Mouse (Mus musculus) forebrain, embryonic 13.5 days (tissue): ENCODE measurements around the gene Hoxc11. TPM values are rescaled to one million over a fixed set of nuclear protein-coding genes. Genes with fewer than 3 reads are reported as not detected.

Experiments used
- ATAC-seq: fragments of 200-750 bp; cut with Nextera tagmentation; 2 replicates; pipeline ENCODE4 v1.8.0; 2017
- H3K27ac ChIP-seq: fragments of 300-500 bp; sonication (generic); 2 replicates; pipeline ENCODE4 v1.5.1; 2015; ENCODE audit warnings: inconsistent platforms, mild to moderate bottlenecking, moderate library complexity
- H3K27me3 ChIP-seq: fragments of 300-500 bp; sonication (generic); 2 replicates; pipeline ENCODE4 v1.6.1; 2015; ENCODE audit warnings: mild to moderate bottlenecking, inconsistent platforms
- H3K36me3 ChIP-seq: fragments of 300-500 bp; sonication (generic); 2 replicates; pipeline ENCODE4 v1.6.1; 2015; ENCODE audit warnings: mild to moderate bottlenecking, inconsistent platforms; ENCODE audit not compliant: poor library complexity, severe bottlenecking
- H3K4me1 ChIP-seq: fragments of 300-500 bp; sonication (generic); 2 replicates; pipeline ENCODE4 v1.6.1; 2015; ENCODE audit warnings: inconsistent platforms
- H3K4me2 ChIP-seq: fragments of 300-500 bp; sonication (generic); 2 replicates; pipeline ENCODE4 v1.6.1; 2015; ENCODE audit warnings: inconsistent platforms, mild to moderate bottlenecking, moderate library complexity
- H3K4me3 ChIP-seq: fragments of 300-500 bp; sonication (generic); 2 replicates; pipeline ENCODE4 v1.5.1; 2015; ENCODE audit warnings: mild to moderate bottlenecking, inconsistent platforms
- H3K9ac ChIP-seq: fragments of 300-500 bp; sonication (generic); 2 replicates; pipeline ENCODE4 v1.6.1; 2015; ENCODE audit warnings: mild to moderate bottlenecking, inconsistent platforms
- H3K9me3 ChIP-seq: fragments of 300-500 bp; sonication (generic); replicated peaks from 2 replicates; pipeline ENCODE4 v1.6.1; 2016; ENCODE audit warnings: inconsistent platforms
- WGBS: fragments of 180-500 bp; shearing (Covaris S2); methylation state at CpG from one replicate; pipeline ENCODE4 v1.1.7; 2015; 5-methylcytosine and 5-hydroxymethylcytosine counted together
- polyA plus RNA-seq: library from polyadenylated mRNA; unstranded; fragments of >200 nt; fragmentation: Nextera tagmentation; extraction: Ambion mirVana; gene quantifications from 2 replicates; pipeline ENCODE4 v1.2.1, GENCODE M21; 2015

Gene Hoxc11
- polyA plus RNA-seq, 1 experiment from 2014 or later = not detected

GRCm38 (mm10) chr15:102969296-102969695 lies 15.1 kb downstream of the Hoxc11 start:
- no peak overlapping the region for H3K4me2 ChIP-seq
- H3K36me3 ChIP-seq = no peaks in the 10 kb centered on the region
- H3K9ac ChIP-seq = no peak overlapping the region
- WGBS = 30% methylated on average over 1 of the region's 1 CpGs
- no peaks in the 10 kb centered on the region for H3K9me3 ChIP-seq
- no peak overlapping the region for H3K27ac ChIP-seq
- no peak for ATAC-seq
- peaks cover 99% of the 10 kb centered on the region for H3K27me3 ChIP-seq
- H3K4me3 ChIP-seq = no peak overlapping the region
- H3K4me1 ChIP-seq = peaks cover 6% of the 10 kb centered on the region; the same call in 1 of the 2 replicates

- Histone ChIP-seq H3K9ac (no peak overlapping the region), H3K9me3 (no peaks in the 10 kb centered on the region), H3K4me2 (no peak overlapping the region), H3K4me1 (peaks cover 6% of the 10 kb centered on the region; the same call in 1 of the 2 replicates), H3K27ac (no peak overlapping the region), H3K4me3 (no peak overlapping the region), H3K27me3 (peaks cover 99% of the 10 kb centered on the region), H3K36me3 (no peaks in the 10 kb centered on the region)
- ATAC-seq = no peak
- 2% methylated on average over 12 of the region's 12 CpGs for WGBS
These were observed 16.5 kb downstream of the Hoxc11 start for GRCm38 (mm10) chr15:102970740-102971139.

GRCm38 (mm10) chr15:102972254-102972653 lies 18.0 kb downstream of the Hoxc11 start:
- no peaks in the 10 kb centered on the region for H3K4me1 ChIP-seq
- no peak overlapping the region for H3K4me2 ChIP-seq
- H3K9ac ChIP-seq = no peak overlapping the region
- no peaks in the 10 kb centered on the region for H3K36me3 ChIP-seq
- H3K4me3 ChIP-seq = no peak overlapping the region
- WGBS = 2% methylated on average over 21 of the region's 21 CpGs
- peaks cover 99% of the 10 kb centered on the region for H3K27me3 ChIP-seq
- ATAC-seq = no peak
- no peaks in the 10 kb centered on the region for H3K9me3 ChIP-seq
- H3K27ac ChIP-seq = no peak overlapping the region

- H3K4me1 ChIP-seq = no peaks in the 10 kb centered on the region
- no peaks in the 10 kb centered on the region for H3K36me3 ChIP-seq
- H3K4me2 ChIP-seq = no peak overlapping the region
- no peak overlapping the region for H3K9ac ChIP-seq
- no peak overlapping the region for H3K27ac ChIP-seq
- no peak overlapping the region for H3K4me3 ChIP-seq
- no peaks in the 10 kb centered on the region for H3K9me3 ChIP-seq
- H3K27me3 ChIP-seq = peaks cover 99% of the 10 kb centered on the region
- 4% methylated on average over 6 of the region's 6 CpGs for WGBS
- no peak for ATAC-seq
These were observed 18.5 kb downstream of the Hoxc11 start for GRCm38 (mm10) chr15:102972753-102973152.

GRCm38 (mm10) chr15:102975034-102975433 lies 20.8 kb downstream of the Hoxc11 start:
- H3K27me3 ChIP-seq = peaks cover 100% of the 10 kb centered on the region
- ATAC-seq = no peak
- H3K36me3 ChIP-seq = no peaks in the 10 kb centered on the region
- no peak overlapping the region for H3K27ac ChIP-seq
- H3K4me3 ChIP-seq = no peak overlapping the region
- WGBS = 3% methylated on average over 7 of the region's 7 CpGs
- H3K9me3 ChIP-seq = no peaks in the 10 kb centered on the region
- H3K4me2 ChIP-seq = no peak overlapping the region
- no peaks in the 10 kb centered on the region for H3K4me1 ChIP-seq
- H3K9ac ChIP-seq = no peak overlapping the region

- no peaks in the 10 kb centered on the region for H3K36me3 ChIP-seq
- ATAC-seq = no peak
- H3K4me3 ChIP-seq = no peak overlapping the region
- no peaks in the 10 kb centered on the region for H3K9me3 ChIP-seq
- H3K9ac ChIP-seq = no peak overlapping the region
- H3K27me3 ChIP-seq = peaks cover 100% of the 10 kb centered on the region
- WGBS = 1% methylated on average over 21 of the region's 21 CpGs
- no peaks in the 10 kb centered on the region for H3K4me1 ChIP-seq
- no peak overlapping the region for H3K27ac ChIP-seq
- H3K4me2 ChIP-seq = no peak overlapping the region
These were observed 21.5 kb downstream of the Hoxc11 start for GRCm38 (mm10) chr15:102975688-102976111.

- H3K27me3 ChIP-seq = peaks cover 100% of the 10 kb centered on the region
- H3K9ac ChIP-seq = no peak within 1 kb of the TSS
- H3K27ac ChIP-seq = no peak within 1 kb of the TSS
- H3K36me3 ChIP-seq = no peaks in the 10 kb centered on the region
- no peak within 1 kb of the TSS for H3K4me2 ChIP-seq
- H3K4me3 ChIP-seq = no peak within 1 kb of the TSS; the same call in 1 of the 2 replicates
- peaks cover under 1% of the 10 kb centered on the region; the same call in 1 of the 2 replicates for H3K4me1 ChIP-seq
- under 1% methylated on average over 18 of the region's 20 CpGs for WGBS
- no peaks in the 10 kb centered on the region for H3K9me3 ChIP-seq
- ATAC-seq = no peak
These were observed 21.9 kb downstream of the Hoxc11 start, which contains the start of gene Hoxc9 for GRCm38 (mm10) chr15:102976171-102976570. Hoxc9 (plus strand) TSS chr15:102976439.

- peaks cover 7% of the 10 kb centered on the region for H3K4me1 ChIP-seq
- ATAC-seq = no peak
- no peaks in the 10 kb centered on the region for H3K36me3 ChIP-seq
- WGBS = 0% methylated on average over 36 of the region's 37 CpGs
- H3K27ac ChIP-seq = no peak overlapping the region
- no peak overlapping the region for H3K4me2 ChIP-seq
- H3K27me3 ChIP-seq = peaks cover 100% of the 10 kb centered on the region
- H3K9me3 ChIP-seq = no peaks in the 10 kb centered on the region
- no peak overlapping the region for H3K9ac ChIP-seq
- no peak overlapping the region; the same call in 1 of the 2 replicates for H3K4me3 ChIP-seq
These were observed 22.6 kb downstream of the Hoxc11 start for GRCm38 (mm10) chr15:102976631-102977422.

- Histone ChIP-seq H3K27ac (no peak overlapping the region), H3K4me2 (no peak overlapping the region), H3K27me3 (peaks cover 100% of the 10 kb centered on the region), H3K36me3 (no peaks in the 10 kb centered on the region), H3K9ac (no peak overlapping the region), H3K9me3 (no peaks in the 10 kb centered on the region), H3K4me3 (no peak overlapping the region; the same call in 1 of the 2 replicates), H3K4me1 (peaks cover 8% of the 10 kb centered on the region)
- 1% methylated on average over 15 of the region's 16 CpGs for WGBS
- ATAC-seq = no peak
These were observed 23.3 kb downstream of the Hoxc11 start for GRCm38 (mm10) chr15:102977423-102977974.

GRCm38 (mm10) chr15:102978615-102979515 lies 24.6 kb downstream of the Hoxc11 start:
- Histone ChIP-seq H3K27me3 (peaks cover 100% of the 10 kb centered on the region), H3K4me1 (peaks cover 8% of the 10 kb centered on the region), H3K9me3 (no peaks in the 10 kb centered on the region), H3K27ac (no peak overlapping the region), H3K4me3 (no peak overlapping the region), H3K9ac (no peak overlapping the region), H3K4me2 (no peak overlapping the region), H3K36me3 (no peaks in the 10 kb centered on the region)
- no peak for ATAC-seq
- WGBS = under 1% methylated on average over 13 of the region's 13 CpGs

GRCm38 (mm10) chr15:102979936-102980335 lies 25.7 kb downstream of the Hoxc11 start:
- no peak for ATAC-seq
- Histone ChIP-seq H3K4me3 (no peak overlapping the region), H3K36me3 (no peaks in the 10 kb centered on the region), H3K4me1 (peaks cover 8% of the 10 kb centered on the region), H3K9ac (no peak overlapping the region), H3K9me3 (no peaks in the 10 kb centered on the region), H3K27me3 (peaks cover 100% of the 10 kb centered on the region), H3K4me2 (no peak overlapping the region), H3K27ac (no peak overlapping the region)
- WGBS = 0% methylated on average over 1 of the region's 1 CpGs

GRCm38 (mm10) chr15:102980352-102980751 lies 26.1 kb downstream of the Hoxc11 start:
- no peaks in the 10 kb centered on the region for H3K9me3 ChIP-seq
- H3K27ac ChIP-seq = no peak overlapping the region
- H3K4me2 ChIP-seq = no peak overlapping the region
- no peak for ATAC-seq
- H3K9ac ChIP-seq = no peak overlapping the region
- H3K27me3 ChIP-seq = peaks cover 100% of the 10 kb centered on the region
- WGBS = 3% methylated on average over 11 of the region's 11 CpGs
- H3K4me1 ChIP-seq = peaks cover 8% of the 10 kb centered on the region
- no peaks in the 10 kb centered on the region for H3K36me3 ChIP-seq
- no peak overlapping the region for H3K4me3 ChIP-seq
